Mouse (Mus musculus): ENCODE results near the gene Zyg11a.
"Not testable (repeated sequence)": the region's sequence is repeated elsewhere in the genome, so short reads cannot be mapped to it uniquely, and the experiment has no call there.

- TF ChIP-seq CTCF, EP300 (IDR thresholded peaks at IDR 0.05): not testable (repeated sequence)
These were observed 62.7 kb downstream of the Zyg11a start for GRCm38 (mm10) chr4:108155141-108155540.
